Mouse (Mus musculus): ENCODE results near the gene Mrps16. TPM values are rescaled to one million over a fixed set of nuclear protein-coding genes. Genes with fewer than 3 reads are reported as not detected.

The Mrps16 gene
- polyA plus RNA-seq (2014; fragmentation: Nextera tagmentation; extraction: Ambion mirVana): 96.3 and 110 TPM in 2 replicates

DNA sequence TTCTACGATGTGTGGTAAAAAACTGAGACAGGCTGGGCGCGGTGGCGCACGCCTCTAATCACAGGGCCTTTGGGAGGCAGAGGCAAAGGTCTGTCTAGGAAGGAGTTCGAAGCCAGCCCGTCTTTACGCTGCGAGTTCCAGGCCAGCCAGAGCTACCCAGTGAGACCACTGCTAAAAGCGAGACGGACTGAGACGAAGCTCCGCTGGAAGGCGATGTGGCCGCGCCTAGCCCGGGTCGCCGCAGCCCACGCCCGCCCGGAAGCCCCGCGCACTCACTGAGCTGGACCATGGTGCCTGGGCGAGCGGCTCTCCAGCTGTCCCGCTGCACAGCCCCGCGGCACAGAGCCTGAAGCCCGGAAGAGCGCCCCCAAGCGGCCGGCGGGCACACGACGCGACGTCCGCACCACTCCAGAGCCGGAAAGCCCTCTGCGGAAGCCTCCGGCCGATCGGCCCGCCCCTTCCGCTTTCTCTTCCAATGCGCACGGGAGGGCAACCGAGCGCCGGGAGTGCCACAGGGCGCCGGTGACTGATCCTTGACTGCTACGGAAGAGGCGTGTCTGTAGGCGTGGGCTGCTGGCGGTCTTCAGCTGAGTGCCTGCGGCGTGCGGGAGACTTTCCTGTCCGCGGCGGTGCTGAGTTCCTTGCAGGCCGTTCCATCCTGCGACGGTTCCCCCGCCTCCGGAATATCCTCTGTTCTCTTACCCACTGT is at the start of gene Mrps16:
Gene Mrps16 (minus strand): TSS at position 430 of the 709 bp plus-strand sequence.
- WGBS: under 1% methylated on average over 64 of the region's 68 CpGs
- Histone ChIP-seq H3K4me2 (replicated peaks; ENCODE audit: low read depth, low read length) (peak within 1 kb of the TSS; percentile 63), H3K9me3 (ENCODE audit: control insufficient read depth, low read length) (no peaks in the 10 kb centered on the region), H3K9ac (ENCODE audit: low read depth, low read length) (peak within 1 kb of the TSS; percentile 75), H3K36me3 (ENCODE audit: control insufficient read depth, insufficient read depth, low read length) (peaks cover 16% of the 10 kb centered on the region), H3K4me1 (ENCODE audit: control insufficient read depth, insufficient read depth, low read length) (no peaks in the 10 kb centered on the region), H3K4me3 (ENCODE audit: low read length) (peak within 1 kb of the TSS; percentile 52), H3K27me3 (ENCODE audit: control insufficient read depth, insufficient read depth, low read length) (no peaks in the 10 kb centered on the region), H3K27ac (ENCODE audit: low read depth, low read length) (peak within 1 kb of the TSS; percentile 76)
- peak; percentile 96 for ATAC-seq (ENCODE audit: low FRiP score, low TSS enrichment)

DNA sequence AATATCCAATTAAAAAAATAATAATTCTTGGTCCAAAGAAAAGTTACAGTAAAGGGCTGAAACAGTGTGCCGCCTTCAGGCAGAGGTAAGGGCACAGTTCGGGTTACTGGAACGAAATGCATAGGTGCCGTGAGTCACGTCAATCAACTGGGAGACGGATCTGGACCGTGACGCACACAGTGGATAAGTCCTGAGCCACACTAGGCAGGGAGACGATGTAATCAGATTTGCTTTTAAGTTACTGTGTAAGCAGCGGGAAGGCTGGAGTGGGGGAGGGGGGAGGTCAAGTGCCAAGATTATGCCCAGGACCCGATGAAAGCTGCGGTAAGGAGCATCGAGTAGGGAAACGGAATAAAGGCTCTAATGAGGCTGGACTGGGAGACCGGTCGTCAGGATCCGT is 48.8 kb upstream of the Mrps16 start:
- Histone ChIP-seq H3K4me1 (ENCODE audit: control insufficient read depth, insufficient read depth, low read length) (no peaks in the 10 kb centered on the region), H3K9me3 (ENCODE audit: control insufficient read depth, low read length) (no peaks in the 10 kb centered on the region), H3K27ac (ENCODE audit: low read depth, low read length) (no peak overlapping the region), H3K4me2 (replicated peaks; ENCODE audit: low read depth, low read length) (no peak overlapping the region), H3K36me3 (ENCODE audit: control insufficient read depth, insufficient read depth, low read length) (no peaks in the 10 kb centered on the region), H3K27me3 (ENCODE audit: control insufficient read depth, insufficient read depth, low read length) (no peaks in the 10 kb centered on the region), H3K4me3 (ENCODE audit: low read length) (no peak overlapping the region), H3K9ac (ENCODE audit: low read depth, low read length) (no peak overlapping the region)
- WGBS: 61% methylated on average over 17 of the region's 17 CpGs
- ATAC-seq (ENCODE audit: low FRiP score, low TSS enrichment): no peak

DNA sequence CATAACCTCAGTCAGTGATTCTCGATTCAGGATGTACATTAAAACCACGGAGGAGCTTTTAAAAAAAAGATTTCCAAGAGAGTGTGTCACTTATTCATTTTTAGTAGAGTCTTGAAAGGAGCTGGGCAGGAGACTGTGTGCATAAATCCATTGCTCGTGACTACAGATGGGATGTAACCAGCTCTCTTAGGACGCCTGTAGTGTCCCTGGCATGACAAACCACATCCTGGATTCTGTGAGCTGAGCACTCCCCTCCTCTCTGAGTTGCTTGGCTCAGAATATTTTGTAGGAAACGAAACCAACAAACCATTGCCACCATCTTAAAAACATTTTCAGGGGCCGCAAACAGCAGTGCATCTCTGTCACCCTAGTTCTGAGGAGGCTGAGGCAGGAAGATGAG is 43.5 kb upstream of the Mrps16 start:
- Histone ChIP-seq H3K9ac (ENCODE audit: low read depth, low read length) (no peak overlapping the region), H3K4me1 (ENCODE audit: control insufficient read depth, insufficient read depth, low read length) (no peaks in the 10 kb centered on the region), H3K4me2 (replicated peaks; ENCODE audit: low read depth, low read length) (no peak overlapping the region), H3K27ac (ENCODE audit: low read depth, low read length) (no peak overlapping the region), H3K27me3 (ENCODE audit: control insufficient read depth, insufficient read depth, low read length) (no peaks in the 10 kb centered on the region), H3K4me3 (ENCODE audit: low read length) (no peak overlapping the region), H3K9me3 (ENCODE audit: control insufficient read depth, low read length) (no peaks in the 10 kb centered on the region), H3K36me3 (ENCODE audit: control insufficient read depth, insufficient read depth, low read length) (no peaks in the 10 kb centered on the region)
- no peak for ATAC-seq (ENCODE audit: low FRiP score, low TSS enrichment)
- WGBS: 73% methylated on average over 6 of the region's 6 CpGs

DNA sequence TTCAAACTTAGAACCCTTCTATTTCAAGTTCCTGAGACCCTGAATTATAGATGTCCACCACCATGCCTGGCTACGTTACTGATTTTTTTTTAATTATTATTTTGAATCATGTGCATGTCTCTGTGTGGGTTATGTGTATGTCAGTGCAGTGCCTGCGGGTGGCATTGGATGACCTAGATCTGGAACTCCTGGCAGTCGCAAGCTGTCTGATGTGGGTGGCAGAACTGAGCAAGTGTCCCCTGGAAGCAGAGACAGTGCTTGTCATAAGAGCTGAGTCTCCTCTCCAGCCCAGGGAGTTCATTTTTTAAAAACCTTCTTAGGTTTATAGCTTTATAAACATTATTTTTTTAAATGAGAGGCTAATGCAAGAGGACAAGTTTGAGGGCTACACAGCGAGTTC is 39.0 kb upstream of the Mrps16 start:
- H3K36me3 ChIP-seq (ENCODE audit: control insufficient read depth, insufficient read depth, low read length): no peaks in the 10 kb centered on the region
- no peak for ATAC-seq (ENCODE audit: low FRiP score, low TSS enrichment)
- no peak overlapping the region for H3K4me2 ChIP-seq (replicated peaks; ENCODE audit: low read depth, low read length)
- H3K9ac ChIP-seq (ENCODE audit: low read depth, low read length): no peak overlapping the region
- no peak overlapping the region for H3K27ac ChIP-seq (ENCODE audit: low read depth, low read length)
- no peak overlapping the region for H3K4me3 ChIP-seq (ENCODE audit: low read length)
- no peaks in the 10 kb centered on the region for H3K4me1 ChIP-seq (ENCODE audit: control insufficient read depth, insufficient read depth, low read length)
- H3K9me3 ChIP-seq (ENCODE audit: control insufficient read depth, low read length): no peaks in the 10 kb centered on the region
- no peaks in the 10 kb centered on the region for H3K27me3 ChIP-seq (ENCODE audit: control insufficient read depth, insufficient read depth, low read length)
- WGBS: 83% methylated on average over 4 of the region's 4 CpGs

DNA sequence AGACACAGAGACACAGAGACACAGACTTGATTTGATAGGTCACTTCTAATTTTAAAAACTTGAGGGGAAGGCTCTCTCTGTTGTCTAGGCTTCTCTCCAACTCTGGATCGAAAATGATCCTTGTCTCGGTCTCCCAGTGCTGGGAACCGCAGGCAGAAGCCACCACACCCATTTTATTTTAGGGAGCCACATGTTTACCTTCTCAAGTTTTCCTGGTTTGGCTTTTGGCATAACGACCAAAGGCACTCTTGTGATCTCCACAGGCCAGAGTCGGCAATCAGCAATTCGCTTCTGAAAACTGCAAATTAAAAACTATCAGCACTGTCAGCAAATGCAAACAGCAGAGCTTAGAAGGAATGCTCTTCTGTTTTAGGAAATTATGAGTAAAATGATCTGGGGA is 38.3 kb upstream of the Mrps16 start:
- WGBS: 70% methylated on average over 6 of the region's 6 CpGs
- no peak for ATAC-seq (ENCODE audit: low FRiP score, low TSS enrichment)

GRCm38 (mm10) chr14:20429833-20430232 is 36.4 kb upstream of the Mrps16 start:
- Histone ChIP-seq H3K4me2 (replicated peaks; ENCODE audit: low read depth, low read length) (no peak overlapping the region), H3K27me3 (ENCODE audit: control insufficient read depth, insufficient read depth, low read length) (no peaks in the 10 kb centered on the region), H3K27ac (ENCODE audit: low read depth, low read length) (no peak overlapping the region), H3K36me3 (ENCODE audit: control insufficient read depth, insufficient read depth, low read length) (no peaks in the 10 kb centered on the region), H3K9me3 (ENCODE audit: control insufficient read depth, low read length) (no peaks in the 10 kb centered on the region), H3K4me1 (ENCODE audit: control insufficient read depth, insufficient read depth, low read length) (no peaks in the 10 kb centered on the region), H3K9ac (ENCODE audit: low read depth, low read length) (no peak overlapping the region), H3K4me3 (ENCODE audit: low read length) (no peak overlapping the region)
- WGBS: 35% methylated on average over 1 of the region's 1 CpGs
- ATAC-seq (ENCODE audit: low FRiP score, low TSS enrichment): no peak

More for the DNA sequence above, 38.3 kb upstream of the Mrps16 start:
- H3K27me3 ChIP-seq (ENCODE audit: control insufficient read depth, insufficient read depth, low read length): no peaks in the 10 kb centered on the region
- H3K9ac ChIP-seq (ENCODE audit: low read depth, low read length): no peak overlapping the region
- no peak overlapping the region for H3K4me2 ChIP-seq (replicated peaks; ENCODE audit: low read depth, low read length)
- no peaks in the 10 kb centered on the region for H3K36me3 ChIP-seq (ENCODE audit: control insufficient read depth, insufficient read depth, low read length)
- no peak overlapping the region for H3K27ac ChIP-seq (ENCODE audit: low read depth, low read length)
- H3K4me1 ChIP-seq (ENCODE audit: control insufficient read depth, insufficient read depth, low read length): no peaks in the 10 kb centered on the region
- H3K4me3 ChIP-seq (ENCODE audit: low read length): no peak overlapping the region
- no peaks in the 10 kb centered on the region for H3K9me3 ChIP-seq (ENCODE audit: control insufficient read depth, low read length)

GRCm38 (mm10) chr14:20428593-20428992 is 35.2 kb upstream of the Mrps16 start:
- no peaks in the 10 kb centered on the region for H3K4me1 ChIP-seq (ENCODE audit: control insufficient read depth, insufficient read depth, low read length)
- no peak overlapping the region for H3K27ac ChIP-seq (ENCODE audit: low read depth, low read length)
- H3K27me3 ChIP-seq (ENCODE audit: control insufficient read depth, insufficient read depth, low read length): no peaks in the 10 kb centered on the region
- H3K4me2 ChIP-seq (replicated peaks; ENCODE audit: low read depth, low read length): no peak overlapping the region
- H3K9ac ChIP-seq (ENCODE audit: low read depth, low read length): no peak overlapping the region
- H3K36me3 ChIP-seq (ENCODE audit: control insufficient read depth, insufficient read depth, low read length): no peaks in the 10 kb centered on the region
- no peak for ATAC-seq (ENCODE audit: low FRiP score, low TSS enrichment)
- H3K9me3 ChIP-seq (ENCODE audit: control insufficient read depth, low read length): no peaks in the 10 kb centered on the region
- 42% methylated on average over 1 of the region's 1 CpGs for WGBS
- H3K4me3 ChIP-seq (ENCODE audit: low read length): no peak overlapping the region

GRCm38 (mm10) chr14:20423046-20423445 is 29.6 kb upstream of the Mrps16 start:
- no peak overlapping the region for H3K4me3 ChIP-seq (ENCODE audit: low read length)
- H3K27me3 ChIP-seq (ENCODE audit: control insufficient read depth, insufficient read depth, low read length): no peaks in the 10 kb centered on the region
- no peaks in the 10 kb centered on the region for H3K4me1 ChIP-seq (ENCODE audit: control insufficient read depth, insufficient read depth, low read length)
- H3K36me3 ChIP-seq (ENCODE audit: control insufficient read depth, insufficient read depth, low read length): no peaks in the 10 kb centered on the region
- WGBS: 82% methylated on average over 6 of the region's 6 CpGs
- no peak overlapping the region for H3K9ac ChIP-seq (ENCODE audit: low read depth, low read length)
- H3K27ac ChIP-seq (ENCODE audit: low read depth, low read length): no peak overlapping the region
- ATAC-seq (ENCODE audit: low FRiP score, low TSS enrichment): no peak
- H3K4me2 ChIP-seq (replicated peaks; ENCODE audit: low read depth, low read length): no peak overlapping the region
- no peaks in the 10 kb centered on the region for H3K9me3 ChIP-seq (ENCODE audit: control insufficient read depth, low read length)

- Histone ChIP-seq H3K9ac (ENCODE audit: low read depth, low read length) (no peak overlapping the region), H3K36me3 (ENCODE audit: control insufficient read depth, insufficient read depth, low read length) (no peaks in the 10 kb centered on the region), H3K4me2 (replicated peaks; ENCODE audit: low read depth, low read length) (no peak overlapping the region), H3K4me3 (ENCODE audit: low read length) (no peak overlapping the region), H3K9me3 (ENCODE audit: control insufficient read depth, low read length) (no peaks in the 10 kb centered on the region), H3K27ac (ENCODE audit: low read depth, low read length) (no peak overlapping the region), H3K27me3 (ENCODE audit: control insufficient read depth, insufficient read depth, low read length) (no peaks in the 10 kb centered on the region), H3K4me1 (ENCODE audit: control insufficient read depth, insufficient read depth, low read length) (no peaks in the 10 kb centered on the region)
- 82% methylated on average over 7 of the region's 7 CpGs for WGBS
- ATAC-seq (ENCODE audit: low FRiP score, low TSS enrichment): no peak
These were observed 28.8 kb upstream of the Mrps16 start for GRCm38 (mm10) chr14:20422257-20422656.
